In genomic region chr13:107743464-107744218, GRCm38 (mm10) we compare ENCODE assay signal across 8 mouse cellular contexts.
A peak's percentile ranks its signal among the peaks of the same experiment; 100 is the strongest.
DNase-seq lines count a peak whose midpoint lies in the region; ATAC-seq lines count a peak whose summit lies in the region.

No protein-coding gene starts in this region.

- no peak overlapping the region for H3K9ac ChIP-seq in forebrain, embryonic 11.5 days (ENCODE audit: low read length)
- H3K9ac ChIP-seq in forebrain, embryonic 15.5 days (replicated peaks), result no peak overlapping the region
- H3K9ac ChIP-seq in forebrain, embryonic 14.5 days (ENCODE audit: low read length), result no peak overlapping the region
- H3K9ac ChIP-seq in midbrain, embryonic 11.5 days (ENCODE audit: low read length), result no peak overlapping the region

- intact Hi-C loops in gastrocnemius, postnatal 14 days (cut with DNase I; ENCODE audit: low total_unique reads), result no loop called here

- H3K27ac ChIP-seq in forebrain, embryonic 11.5 days (ENCODE audit: low read depth, low read length), result no peak overlapping the region
- no peak overlapping the region for H3K27ac ChIP-seq in forebrain, embryonic 15.5 days (replicated peaks)
- no peak overlapping the region for H3K27ac ChIP-seq in forebrain, embryonic 14.5 days (ENCODE audit: low read depth, low read length)
- no peak overlapping the region for H3K27ac ChIP-seq in midbrain, embryonic 11.5 days (ENCODE audit: low read depth, low read length)

- H3K4me2 ChIP-seq in forebrain, embryonic 11.5 days (ENCODE audit: low read depth, low read length, severe bottlenecking), result no peak overlapping the region
- H3K4me2 ChIP-seq in forebrain, embryonic 15.5 days (replicated peaks), result no peak overlapping the region
- no peak overlapping the region for H3K4me2 ChIP-seq in forebrain, embryonic 14.5 days (ENCODE audit: low read length)
- 0 out of 2 replicates have a peak overlapping the region, but pooled peaks have one; percentile 8 for H3K4me2 ChIP-seq in midbrain, embryonic 11.5 days

- no peak for DNase-seq in forebrain, embryonic 11.5 days (ENCODE audit: low spot score)
- peak; percentile 28 for DNase-seq in forebrain, embryonic 14.5 days (ENCODE audit: low spot score)
- DNase-seq in midbrain, embryonic 11.5 days (ENCODE audit: low spot score, missing footprints), result peak; percentile 85
- DNase-seq in ovary, postnatal 36 days (ENCODE audit: low spot score), result peak; percentile 18
- no peak for DNase-seq in testis, postnatal 14 days (ENCODE audit: low spot score)
- DNase-seq in thymus, postnatal 10 days (ENCODE audit: low spot score in 2 of 2), result no peak
- DNase-seq in gastrocnemius, postnatal 14 days, result no peak

- no peaks in the 10 kb centered on the region for H3K9me3 ChIP-seq in forebrain, embryonic 11.5 days (ENCODE audit: control insufficient read depth, low read length)
- no peaks in the 10 kb centered on the region for H3K9me3 ChIP-seq in forebrain, embryonic 15.5 days
- H3K9me3 ChIP-seq in forebrain, embryonic 14.5 days (replicated peaks; ENCODE audit: control insufficient read depth, low read length), result no peaks in the 10 kb centered on the region
- no peaks in the 10 kb centered on the region for H3K9me3 ChIP-seq in midbrain, embryonic 11.5 days (ENCODE audit: control insufficient read depth, low read length)

- peak; percentile 83 for ATAC-seq in forebrain, embryonic 11.5 days (replicated peaks; ENCODE audit: low FRiP score)
- ATAC-seq in forebrain, embryonic 15.5 days (replicated peaks), result no peak
- ATAC-seq in forebrain, embryonic 14.5 days, result peak; percentile 55
- ATAC-seq in midbrain, embryonic 11.5 days (ENCODE audit: low FRiP score), result peak; percentile 86

- H3K36me3 ChIP-seq in forebrain, embryonic 11.5 days (ENCODE audit: control insufficient read depth, insufficient read depth, low read length), result no peaks in the 10 kb centered on the region
- peaks cover 25% of the 10 kb centered on the region for H3K36me3 ChIP-seq in forebrain, embryonic 15.5 days
- peaks cover 36% of the 10 kb centered on the region for H3K36me3 ChIP-seq in forebrain, embryonic 14.5 days (ENCODE audit: control insufficient read depth, insufficient read depth, low read length)
- no peaks in the 10 kb centered on the region for H3K36me3 ChIP-seq in midbrain, embryonic 11.5 days (ENCODE audit: control insufficient read depth, insufficient read depth, low read length)

- H3K27me3 ChIP-seq in forebrain, embryonic 11.5 days (ENCODE audit: control insufficient read depth, insufficient read depth, low read length), result no peaks in the 10 kb centered on the region
- no peaks in the 10 kb centered on the region for H3K27me3 ChIP-seq in forebrain, embryonic 15.5 days
- H3K27me3 ChIP-seq in forebrain, embryonic 14.5 days (replicated peaks; ENCODE audit: control insufficient read depth, insufficient read depth, low read length), result no peaks in the 10 kb centered on the region
- no peaks in the 10 kb centered on the region for H3K27me3 ChIP-seq in midbrain, embryonic 11.5 days (ENCODE audit: control insufficient read depth, insufficient read depth, low read length)

- no peak overlapping the region for H3K4me3 ChIP-seq in forebrain, embryonic 11.5 days (ENCODE audit: low read depth, low read length)
- no peak overlapping the region for H3K4me3 ChIP-seq in forebrain, embryonic 15.5 days
- no peak overlapping the region for H3K4me3 ChIP-seq in forebrain, embryonic 14.5 days (ENCODE audit: low read depth, low read length)
- no peak overlapping the region for H3K4me3 ChIP-seq in midbrain, embryonic 11.5 days (ENCODE audit: low read depth, low read length)

- WGBS in forebrain, embryonic 11.5 days, result 57% methylated on average over 21 of the region's 21 CpGs
- WGBS in forebrain, embryonic 15.5 days, result 39% methylated on average over 21 of the region's 21 CpGs
- WGBS in forebrain, embryonic 14.5 days, result 34% methylated on average over 21 of the region's 21 CpGs
- WGBS in midbrain, embryonic 11.5 days, result 55% methylated on average over 21 of the region's 21 CpGs

- peaks cover 2% of the 10 kb centered on the region; the same call in 1 of the 2 replicates for H3K4me1 ChIP-seq in forebrain, embryonic 11.5 days (replicated peaks; ENCODE audit: control insufficient read depth, insufficient read depth, low read length)
- H3K4me1 ChIP-seq in forebrain, embryonic 15.5 days, result peaks cover 6% of the 10 kb centered on the region; the same call in 1 of the 2 replicates
- H3K4me1 ChIP-seq in forebrain, embryonic 14.5 days (ENCODE audit: control insufficient read depth, insufficient read depth, low read length), result peaks cover 6% of the 10 kb centered on the region; the same call in 1 of the 2 replicates
- H3K4me1 ChIP-seq in midbrain, embryonic 11.5 days (ENCODE audit: control insufficient read depth, insufficient read depth, low read length), result peaks cover 17% of the 10 kb centered on the region

Comparison
In these comparisons a context has a peak if more than half of its experiments do, and no peak if none do; other contexts are left out.
1. DNase-seq: peak in forebrain, embryonic 14.5 days (single experiment), midbrain, embryonic 11.5 days (single experiment) and ovary, postnatal 36 days (single experiment); none in forebrain, embryonic 11.5 days (single experiment), testis, postnatal 14 days (single experiment), thymus, postnatal 10 days (0 of 2) and gastrocnemius, postnatal 14 days (single experiment).